Mouse (Mus musculus) erythroblast, embryonic 14.5 days (primary cell): ENCODE results near the gene Cdpf1.

Experiments used
- GATA1 ChIP-seq: IDR thresholded peaks from 2 replicates; pipeline ENCODE4 v1.6.1; 2012; ENCODE audit warnings: low read length, inconsistent platforms, mixed read lengths
- TAL1 ChIP-seq: IDR thresholded peaks from 3 replicates; pipeline ENCODE4 v1.6.1; 2012; ENCODE audit warnings: low read length, inconsistent platforms, mixed read lengths

DNA sequence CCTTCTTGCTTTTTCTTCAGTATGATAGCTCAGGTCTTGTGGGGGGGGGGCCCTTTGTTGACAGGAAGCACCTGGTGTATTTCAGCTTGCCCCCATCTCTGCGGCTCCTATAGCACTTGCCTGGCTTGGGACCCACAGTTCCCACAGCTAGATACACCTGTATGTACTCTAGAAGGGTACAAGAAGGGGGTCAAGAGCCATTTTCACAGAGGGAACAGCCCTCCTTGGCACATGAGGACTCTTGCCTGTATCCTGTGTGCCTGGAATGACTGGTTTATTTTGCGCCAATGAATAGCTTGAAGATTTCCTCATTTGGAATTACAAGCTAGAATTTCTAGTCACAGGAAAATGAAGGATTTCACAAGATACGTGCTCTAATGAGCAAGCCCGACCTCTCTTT, 20.0 kb downstream of the Cdpf1 start:
- TF ChIP-seq TAL1 (no peak), GATA1 (no peak)
